Mouse (Mus musculus) gastrocnemius, adult 2 months (tissue): ENCODE measurements at regions not wholly inside any gene's neighbourhood (a gene's known extent, or its start where the extent isn't known, plus 50 kb on each side); places are given as distances from the start of the nearest gene placed in this dataset.

ENCODE experiments used
- DNase-seq: peaks from one replicate; pipeline ENCODE4 v3.0.0; 2022
- H3K27ac ChIP-seq: fragments of 200-600 bp; 2 replicates; pipeline ENCODE4 v1.8.1; 2022; ENCODE audit warnings: mild to moderate bottlenecking
- H3K4me3 ChIP-seq: fragments of 200-600 bp; 2 replicates; pipeline ENCODE4 v1.8.1; 2022; ENCODE audit warnings: mild to moderate bottlenecking, moderate library complexity
- CTCF ChIP-seq: fragments of 200-600 bp; IDR thresholded peaks from 2 replicates; pipeline ENCODE4 v1.8.1; 2022; ENCODE audit warnings: antibody characterized with exemption, mild to moderate bottlenecking, moderate library complexity
- intact Hi-C: fragments of 180-260 bp; cut with DNase I; formaldehyde crosslinking; loops from one replicate; pipeline ENCODE4 v1.15.1; 2025

- DNase-seq = no peak
- no peak for TF ChIP-seq CTCF
- intact Hi-C loops = no loop called here
- Histone ChIP-seq H3K27ac (no peak overlapping the region), H3K4me3 (no peak overlapping the region)
Observed at GRCm38 (mm10) chr8:76230847-76231246, 668.4 kb upstream of the Nr3c2 start.

GRCm38 (mm10) chr8:76249194-76249593 lies 650.0 kb upstream of the Nr3c2 start:
- H3K4me3 ChIP-seq = no peak overlapping the region
- no peak overlapping the region for H3K27ac ChIP-seq
- intact Hi-C loops = no loop called here
- TF ChIP-seq CTCF = no peak
- DNase-seq = no peak

GRCm38 (mm10) chr8:76252161-76253010 lies 646.9 kb upstream of the Nr3c2 start:
- intact Hi-C loops = no loop called here
- no peak for DNase-seq
- TF ChIP-seq CTCF = no peak
- no peak overlapping the region for H3K4me3 ChIP-seq
- H3K27ac ChIP-seq = no peak overlapping the region
